Mouse (Mus musculus): ENCODE measurements around the gene Prph2.
A peak's percentile ranks its signal among the peaks of the same experiment; 100 is the strongest.

The Prph2 gene

GRCm38 (mm10) chr17:46890843-46891594, 19.2 kb upstream of the Prph2 start:
- DNase-seq (ENCODE audit: low spot score in 2 of 2), result peak in 1 of 2 experiments; percentile 60

GRCm38 (mm10) chr17:46895426-46895825, 14.8 kb upstream of the Prph2 start:
- no peak for DNase-seq (ENCODE audit: low spot score in 2 of 2)

DNA sequence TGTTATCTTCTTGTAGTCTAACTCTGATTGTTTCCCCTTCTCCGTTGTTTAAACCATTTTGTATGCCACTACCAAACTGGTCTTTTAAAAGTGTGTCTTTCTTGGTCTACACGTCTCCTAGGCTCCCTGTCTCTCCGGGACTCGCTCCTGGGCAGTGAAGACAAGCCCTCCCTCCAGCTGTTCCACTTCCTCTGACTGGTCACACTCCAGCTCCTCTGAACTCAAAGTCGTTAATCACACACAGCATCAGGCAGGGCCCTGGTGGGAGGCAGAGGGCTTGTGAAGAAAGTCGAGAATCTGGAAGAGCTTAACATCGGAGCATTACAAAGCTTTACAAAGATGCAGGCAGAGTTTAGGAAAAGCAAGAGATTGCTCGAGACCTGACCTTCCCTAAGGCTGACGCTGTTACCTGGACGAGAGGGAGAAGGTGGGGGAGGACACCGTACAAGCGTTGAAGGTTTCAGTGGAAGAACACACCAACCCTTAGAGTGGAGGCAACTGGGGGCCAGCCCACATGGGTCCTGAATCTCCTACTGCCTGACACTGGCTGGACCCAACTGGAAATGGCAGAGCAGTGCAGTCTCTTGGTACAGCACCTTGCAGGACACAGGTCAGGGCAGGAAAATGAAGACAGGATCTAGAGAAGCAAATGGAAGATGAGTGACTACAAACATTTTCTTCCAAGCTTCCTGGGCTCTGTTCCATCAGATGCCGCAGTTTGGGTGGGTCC, 12.9 kb upstream of the Prph2 start:
- no peak for DNase-seq (ENCODE audit: low spot score in 2 of 2)

GRCm38 (mm10) chr17:46900941-46901340, 9.3 kb upstream of the Prph2 start:
- DNase-seq (ENCODE audit: low spot score in 2 of 2), result no peak

- DNase-seq (ENCODE audit: low spot score in 2 of 2), result peak in 1 of 2 experiments; percentile 66
Observed at GRCm38 (mm10) chr17:46903876-46904490, 6.3 kb upstream of the Prph2 start.

- no peak for DNase-seq (ENCODE audit: low spot score in 2 of 2)
Observed at GRCm38 (mm10) chr17:46912331-46912730, 2.1 kb downstream of the Prph2 start.

DNA sequence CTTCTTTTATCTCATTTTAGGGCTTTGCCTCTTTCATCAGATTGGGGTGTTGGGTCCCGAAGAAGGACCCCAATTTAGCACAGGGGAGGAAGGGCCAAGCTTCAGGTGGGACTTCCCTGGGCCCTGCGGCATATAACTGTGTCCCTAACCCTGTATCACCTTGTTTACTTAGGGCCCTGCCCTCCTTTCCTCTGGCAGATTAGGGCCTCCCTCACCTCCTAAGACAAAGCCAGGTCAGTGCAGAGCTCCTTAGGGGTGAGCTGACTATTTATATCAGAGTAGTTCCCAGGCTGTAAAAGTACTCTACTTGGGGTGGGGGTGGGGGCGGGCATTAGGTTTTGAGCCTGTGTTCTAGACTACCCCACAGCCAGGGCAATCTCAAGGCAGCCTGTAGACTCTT, 4.9 kb downstream of the Prph2 start:
- no peak for DNase-seq (ENCODE audit: low spot score in 2 of 2)

DNA sequence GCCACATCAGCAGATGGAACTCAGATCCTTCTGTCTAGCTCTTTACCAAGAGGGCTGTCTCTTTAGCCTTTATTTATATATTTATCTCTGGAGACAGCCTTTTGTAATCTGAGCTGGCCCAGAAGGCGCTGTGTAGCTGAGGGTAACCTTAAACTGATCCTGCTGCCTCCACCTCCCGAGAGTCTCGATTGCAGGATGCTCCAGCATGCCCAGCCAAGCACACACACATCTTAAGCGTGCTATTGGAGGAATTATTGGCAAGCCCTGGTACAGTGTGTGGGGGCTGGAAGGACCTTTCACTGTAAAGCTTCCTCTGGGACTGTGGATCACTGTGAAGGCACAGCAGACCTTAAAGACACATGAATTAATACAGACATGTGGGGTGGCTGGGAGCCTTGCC, 8.7 kb downstream of the Prph2 start:
- no peak for DNase-seq (ENCODE audit: low spot score in 2 of 2)

DNA sequence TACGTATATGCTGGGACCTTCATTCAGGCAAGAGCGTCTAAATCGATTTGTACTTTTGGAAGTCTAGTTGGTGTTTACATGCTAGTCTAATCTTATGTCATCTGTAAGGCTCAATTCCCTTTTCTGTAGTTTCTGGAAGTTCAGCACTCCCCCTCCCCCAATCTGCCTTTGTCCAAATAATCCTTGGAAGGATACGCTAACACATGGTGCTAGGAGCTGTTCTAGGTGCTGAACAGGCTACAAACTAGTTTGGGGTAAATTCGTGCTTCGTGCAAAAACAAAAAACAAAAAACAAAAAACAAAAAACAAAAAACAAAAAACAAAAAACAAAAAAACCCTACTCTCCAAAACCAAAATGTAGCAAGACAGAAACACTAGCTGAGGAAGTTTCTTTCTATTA, 10.6 kb downstream of the Prph2 start:
- DNase-seq (ENCODE audit: low spot score in 2 of 2), result no peak

DNA sequence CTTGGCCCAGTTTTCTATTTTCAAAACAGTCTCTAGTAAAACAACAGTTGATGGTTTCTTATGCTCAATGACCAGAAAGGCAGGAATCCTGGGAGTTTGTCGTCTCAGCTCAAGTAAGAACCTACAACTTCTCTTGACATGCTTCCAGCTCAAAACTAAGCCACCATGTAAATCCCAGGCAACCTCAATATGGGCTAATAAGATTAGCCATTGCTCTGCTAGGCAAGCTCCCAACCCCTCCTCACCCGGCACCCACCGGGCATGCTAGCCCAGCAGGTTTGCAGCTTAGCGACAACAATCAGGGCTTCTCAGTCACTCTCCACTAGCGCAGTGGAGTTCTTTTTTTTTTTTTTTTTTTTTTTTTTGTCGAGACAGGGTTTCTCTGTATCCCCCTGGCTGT, 15.9 kb downstream of the Prph2 start:
- no peak for DNase-seq (ENCODE audit: low spot score in 2 of 2)

GRCm38 (mm10) chr17:46926941-46927340, 16.7 kb downstream of the Prph2 start:
- DNase-seq (ENCODE audit: low spot score in 2 of 2), result no peak

- DNase-seq (ENCODE audit: low spot score in 2 of 2), result no peak
Observed at GRCm38 (mm10) chr17:46927781-46928180, 17.5 kb downstream of the Prph2 start.

DNA sequence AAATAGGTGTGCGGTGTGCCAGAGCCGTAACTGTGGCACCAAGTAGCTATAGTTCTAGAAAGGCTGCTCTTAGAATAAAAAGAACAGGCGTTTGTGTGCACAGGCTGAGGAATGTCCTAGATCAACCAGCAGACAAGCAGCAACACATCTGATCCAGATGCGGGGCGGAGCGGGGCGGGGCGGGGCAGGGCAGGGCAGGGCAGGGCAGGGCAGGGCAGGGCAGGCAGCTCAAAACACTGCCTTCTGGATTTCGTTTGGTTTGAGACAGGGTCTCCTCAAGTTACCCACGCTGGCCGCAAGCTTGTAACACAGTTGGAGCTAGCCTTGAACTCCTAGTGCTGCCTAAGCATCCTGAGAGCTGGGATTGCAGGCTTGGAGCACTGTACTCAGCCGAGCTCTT, 19.0 kb downstream of the Prph2 start:
- no peak for DNase-seq (ENCODE audit: low spot score in 2 of 2)

- DNase-seq (ENCODE audit: low spot score in 2 of 2), result no peak
Observed at GRCm38 (mm10) chr17:46929897-46930296, 19.6 kb downstream of the Prph2 start.

- no peak for DNase-seq (ENCODE audit: low spot score in 2 of 2)
Observed at GRCm38 (mm10) chr17:46932961-46933360, 22.7 kb downstream of the Prph2 start.

GRCm38 (mm10) chr17:46933557-46934348, 23.5 kb downstream of the Prph2 start:
- DNase-seq (ENCODE audit: low spot score in 2 of 2), result peak in 1 of 2 experiments; percentile 54

- DNase-seq (ENCODE audit: low spot score in 2 of 2), result no peak
Observed at GRCm38 (mm10) chr17:46940461-46940860, 30.2 kb downstream of the Prph2 start.

DNA sequence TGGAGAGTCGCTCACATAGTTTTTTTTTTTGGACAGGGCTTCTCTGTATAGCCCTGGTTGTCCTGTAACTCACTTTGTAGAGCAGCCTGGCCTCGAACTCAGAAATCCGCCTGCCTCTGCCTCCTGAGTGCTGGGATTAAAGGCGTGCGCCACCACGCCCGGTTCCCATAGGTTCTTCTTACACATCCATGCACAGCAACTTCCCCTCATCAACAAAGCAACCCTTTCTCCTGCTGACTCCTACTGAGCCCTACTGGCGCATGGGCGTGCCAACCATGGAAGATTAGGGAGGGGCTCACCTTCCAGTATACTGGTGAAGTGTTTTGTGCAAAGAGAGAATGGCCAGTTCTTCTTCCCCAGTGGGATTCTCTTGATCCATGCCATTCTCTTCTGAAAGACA, 32.2 kb downstream of the Prph2 start:
- no peak for DNase-seq (ENCODE audit: low spot score in 2 of 2)

DNA sequence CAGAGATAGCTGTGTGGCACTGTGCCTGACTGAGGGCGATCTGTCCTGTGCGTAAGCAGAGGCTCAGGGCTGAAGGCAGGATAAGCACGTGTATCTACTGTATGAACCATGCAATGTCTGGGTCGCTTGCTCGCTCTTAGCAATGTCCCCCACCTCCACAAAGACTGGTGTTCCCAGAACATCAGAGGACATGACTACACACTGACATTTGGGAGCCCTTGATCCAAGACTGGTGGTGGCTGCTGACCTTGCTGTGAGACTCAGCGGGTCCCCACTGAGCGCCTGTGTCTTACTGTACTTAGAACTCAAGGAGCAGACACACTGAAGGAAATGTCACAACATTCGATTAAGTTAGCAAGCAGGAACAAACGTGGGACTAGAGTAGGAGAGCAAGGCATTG, 36.0 kb downstream of the Prph2 start:
- no peak for DNase-seq (ENCODE audit: low spot score in 2 of 2)

DNA sequence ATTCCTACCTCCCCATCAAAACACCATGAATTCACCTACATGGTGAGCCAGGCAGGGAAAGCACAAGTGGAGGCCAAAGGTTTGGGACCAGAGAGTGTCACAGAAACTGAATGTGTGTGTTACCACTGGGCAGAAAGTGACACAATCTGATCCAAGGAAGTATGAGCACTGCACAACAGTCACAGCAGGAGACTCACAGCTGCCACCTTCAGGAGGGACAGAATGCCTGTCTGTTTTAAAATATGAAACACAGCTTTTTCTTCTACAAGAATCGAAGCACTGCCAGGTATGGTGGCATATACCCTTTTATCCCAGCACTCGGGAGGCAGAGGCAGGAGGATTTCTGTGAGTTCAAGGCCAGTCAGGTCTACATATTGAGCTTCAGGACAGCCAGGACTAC, 47.8 kb downstream of the Prph2 start:
- DNase-seq (ENCODE audit: low spot score in 2 of 2), result no peak

DNA sequence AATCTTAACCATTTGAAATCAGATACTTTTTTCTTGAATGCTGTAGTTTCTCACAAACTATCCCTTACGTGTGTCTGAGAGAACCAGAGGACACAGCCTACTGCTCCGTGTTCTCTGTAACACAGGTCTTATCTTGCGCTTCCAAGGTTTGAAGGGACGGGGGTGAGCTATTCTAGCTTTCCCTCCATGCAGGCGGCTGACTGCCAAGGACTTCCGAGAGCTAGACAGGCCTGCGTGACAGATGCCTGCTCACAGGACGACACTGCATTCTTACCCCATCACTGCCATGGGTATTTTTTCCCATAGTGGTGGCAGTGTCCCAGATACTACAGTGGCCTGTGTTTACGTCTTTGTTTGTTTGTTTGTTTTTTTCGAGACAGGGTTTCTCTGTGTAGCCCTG, 50.0 kb downstream of the Prph2 start:
- DNase-seq (ENCODE audit: low spot score in 2 of 2), result no peak

GRCm38 (mm10) chr17:46962153-46962552, 51.9 kb downstream of the Prph2 start:
- no peak for DNase-seq (ENCODE audit: low spot score in 2 of 2)

All from frontal cortex, postnatal 10 days (tissue).